Mouse (Mus musculus): Measurements from ENCODE around the gene Kdm1a. TPM values are rescaled to one million over a fixed set of nuclear protein-coding genes. Genes with fewer than 3 reads are reported as not detected.

The Kdm1a gene
- polyA plus RNA-seq (2015; fragmentation: Nextera tagmentation; extraction: Ambion mirVana), result 16.9 and 18.2 TPM in 2 replicates

DNA sequence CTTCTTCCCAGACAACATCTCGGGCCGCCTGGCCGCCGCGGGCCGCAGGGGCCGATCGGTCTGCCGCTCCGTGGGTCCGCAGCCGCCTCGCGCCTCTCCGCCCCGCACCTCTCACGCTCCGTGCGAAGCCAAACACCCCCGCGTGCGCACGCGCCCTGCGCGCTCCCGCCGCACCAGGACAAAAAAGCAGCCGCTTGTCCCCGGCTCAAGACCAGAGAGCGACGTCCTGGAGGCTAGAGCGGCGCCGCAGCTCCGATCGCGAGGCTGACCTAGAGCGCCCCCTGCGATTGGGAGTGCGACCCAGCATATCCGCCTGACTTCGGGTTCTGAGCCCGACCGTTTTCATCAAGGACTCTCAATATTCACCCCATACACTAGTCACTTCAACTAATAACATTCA lies at the start of gene Kdm1a:
TSS of gene Kdm1a (minus strand) at position 156 of the 400 bp plus-strand sequence.

DNA sequence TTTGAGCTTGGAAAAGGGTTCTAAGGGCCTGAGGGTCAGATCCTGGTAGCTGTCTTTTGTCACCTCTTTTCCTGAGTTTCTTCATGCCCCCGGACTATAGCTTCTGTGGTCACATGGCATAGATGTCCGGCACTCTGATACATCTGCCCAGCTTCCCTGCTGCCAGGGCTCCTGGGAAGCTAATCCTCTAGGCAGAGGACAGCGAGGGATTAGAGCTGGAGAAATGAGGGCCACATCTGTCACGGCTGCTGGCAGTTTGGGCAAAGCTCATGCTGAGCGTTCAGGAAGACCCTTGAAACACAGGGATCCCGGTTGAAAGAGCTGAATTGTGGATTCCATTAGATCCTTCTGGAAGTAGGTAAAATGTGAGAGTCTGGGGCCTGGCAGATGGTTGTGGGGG lies 19.9 kb upstream of the Kdm1a start, which contains the start of gene Lactbl1:
TSS of gene Lactbl1 (plus strand) at position 234 of the 400 bp plus-strand sequence.

DNA sequence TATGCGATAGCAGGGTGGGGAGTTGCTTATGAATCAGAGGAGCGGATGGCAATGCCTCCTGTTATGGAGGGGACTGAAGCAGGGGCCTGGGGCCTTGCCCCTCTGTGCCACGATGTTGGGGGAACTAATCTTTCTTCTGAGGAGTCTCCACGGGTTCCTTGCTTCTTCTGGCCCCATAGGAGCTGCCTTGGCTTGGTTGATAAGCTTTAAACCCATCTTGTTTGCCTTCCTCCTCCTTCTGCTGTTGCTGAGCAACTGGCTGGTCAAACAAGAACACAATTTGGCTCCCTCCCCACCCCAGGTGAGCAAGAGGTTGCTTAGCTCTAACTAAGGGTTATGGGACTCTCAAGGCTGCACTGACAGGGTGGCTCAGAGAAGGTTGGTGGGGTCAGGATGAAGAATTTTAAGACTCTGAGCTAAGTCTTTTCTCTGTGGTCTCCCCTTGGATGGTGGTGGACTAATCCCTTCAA lies 7.9 kb upstream of the Kdm1a start, which contains the start of gene Tex46:
TSS of gene Tex46 (plus strand) at position 51 of the 470 bp plus-strand sequence.

Other genes with a start within 250 kb of the Kdm1a start
- gene Htr1d, start 179.2 kb downstream of the Kdm1a start, polyA plus RNA-seq (2015; fragmentation: Nextera tagmentation; extraction: Ambion mirVana), result not detected in 2 replicates
- 0.19 and 0.24 TPM in 2 replicates for gene 6030445D17Rik, start 140.5 kb downstream of the Kdm1a start, polyA plus RNA-seq (2015; fragmentation: Nextera tagmentation; extraction: Ambion mirVana)
- 22.4 and 28.8 TPM in 2 replicates for gene Luzp1, start 133.0 kb downstream of the Kdm1a start, polyA plus RNA-seq (2015; fragmentation: Nextera tagmentation; extraction: Ambion mirVana)
- not detected in 2 replicates for gene Tex46, start 7.7 kb upstream of the Kdm1a start, polyA plus RNA-seq (2015; fragmentation: Nextera tagmentation; extraction: Ambion mirVana)
- gene Lactbl1, start 19.9 kb upstream of the Kdm1a start, polyA plus RNA-seq (2015; fragmentation: Nextera tagmentation; extraction: Ambion mirVana), result not detected in 2 replicates
- 1.3 and 2.0 TPM in 2 replicates for gene Ephb2, start 233.3 kb upstream of the Kdm1a start, polyA plus RNA-seq (2015; fragmentation: Nextera tagmentation; extraction: Ambion mirVana)